Comparison of ENCODE assay signal across 24 mouse cellular contexts in the genomic region with DNA sequence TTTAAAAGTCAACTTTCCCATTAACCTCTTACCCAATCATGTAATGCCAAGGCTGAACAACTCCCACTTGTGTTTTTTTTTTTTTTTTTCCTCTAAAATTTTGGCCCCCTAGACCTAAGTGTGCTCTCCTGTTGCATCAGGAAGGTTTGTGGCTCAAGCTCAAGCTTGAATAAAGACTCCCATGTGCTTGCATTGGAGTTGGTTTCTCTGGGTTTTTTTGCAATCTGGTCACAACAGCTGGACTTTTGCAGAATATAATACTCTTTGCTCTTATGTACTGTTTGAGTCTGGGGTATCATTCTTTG. TPM values are rescaled to one million over a fixed set of nuclear protein-coding genes. Genes with fewer than 3 reads are reported as not detected.
DNase-seq lines count a peak whose midpoint lies in the region; ATAC-seq and TF ChIP-seq lines count a peak whose summit lies in the region.
"Had no signal": no experiment of that assay in that cellular context is flagged by ENCODE, and none has a peak within 500 bp of the region (broad histone marks: within the 10 kb centered on the region; RNA-seq: fewer than 3 reads in every experiment).

No protein-coding gene starts in this region.

- H3K27ac ChIP-seq in heart, postnatal 0 days (ENCODE audit: low read depth), result no peak overlapping the region
- no peak overlapping the region for H3K27ac ChIP-seq in liver, postnatal 0 days (ENCODE audit: low read depth)
- no peak overlapping the region for H3K27ac ChIP-seq in liver, embryonic 11.5 days (ENCODE audit: low read depth, low read length)
- peak overlapping the region; percentile 67; the same call in 1 of the 2 replicates for H3K27ac ChIP-seq in embryonic fibroblast, embryonic 13.5 days (ENCODE audit: insufficient read depth, low read length)
- H3K27ac ChIP-seq in thymus, adult 2 months (ENCODE audit: control insufficient read depth, insufficient read depth, low read length), result no peak overlapping the region
- H3K27ac ChIP-seq: embryonic facial prominence, embryonic 13.5 days; embryonic facial prominence, embryonic 15.5 days; forebrain, embryonic 13.5 days; forebrain, embryonic 15.5 days had no signal

- H3K9me3 ChIP-seq in heart, postnatal 0 days (replicated peaks; ENCODE audit: control insufficient read depth, low read length), result no peaks in the 10 kb centered on the region
- H3K9me3 ChIP-seq in liver, postnatal 0 days (ENCODE audit: low read length), result no peaks in the 10 kb centered on the region
- H3K9me3 ChIP-seq in liver, embryonic 11.5 days (ENCODE audit: control insufficient read depth, low read length), result no peaks in the 10 kb centered on the region
- H3K9me3 ChIP-seq: embryonic facial prominence, embryonic 13.5 days; embryonic facial prominence, embryonic 15.5 days; forebrain, embryonic 13.5 days; forebrain, embryonic 15.5 days; G1E had no signal

- H3K4me2 ChIP-seq in heart, postnatal 0 days (ENCODE audit: low read depth, low read length), result no peak overlapping the region
- H3K4me2 ChIP-seq in liver, postnatal 0 days (ENCODE audit: low read depth, low read length), result no peak overlapping the region
- no peak overlapping the region for H3K4me2 ChIP-seq in liver, embryonic 11.5 days
- H3K4me2 ChIP-seq: embryonic facial prominence, embryonic 13.5 days; embryonic facial prominence, embryonic 15.5 days; forebrain, embryonic 13.5 days; forebrain, embryonic 15.5 days had no signal

- no peak for TF ChIP-seq CTCF in heart, postnatal 0 days (IDR thresholded peaks at IDR 0.05; ENCODE audit: low read depth)
- TF ChIP-seq CTCF in liver, postnatal 0 days (IDR thresholded peaks at IDR 0.05; ENCODE audit: low read depth), result no peak
- TF ChIP-seq CTCF in embryonic fibroblast, embryonic 13.5 days (IDR thresholded peaks at IDR 0.05; ENCODE audit: borderline replicate concordance, insufficient read depth, low read length), result no peak
- TF ChIP-seq CTCF in thymus, adult 2 months (IDR thresholded peaks at IDR 0.05; ENCODE audit: borderline replicate concordance, control insufficient read depth, extremely low read depth, insufficient read depth, low read length, poor library complexity), result no peak

- H3K9ac ChIP-seq in heart, postnatal 0 days (replicated peaks; ENCODE audit: low read depth, low read length), result no peak overlapping the region
- H3K9ac ChIP-seq in liver, postnatal 0 days (replicated peaks), result no peak overlapping the region
- H3K9ac ChIP-seq in liver, embryonic 11.5 days (ENCODE audit: low read depth, low read length), result no peak overlapping the region
- H3K9ac ChIP-seq: embryonic facial prominence, embryonic 13.5 days; embryonic facial prominence, embryonic 15.5 days; forebrain, embryonic 13.5 days; forebrain, embryonic 15.5 days; forebrain, postnatal 0 days had no signal

- TF ChIP-seq POLR2A in embryonic fibroblast, embryonic 13.5 days (IDR thresholded peaks at IDR 0.05; ENCODE audit: low read depth, low read length), result no peak
- TF ChIP-seq POLR2A in thymus, adult 2 months (IDR thresholded peaks at IDR 0.05; ENCODE audit: control insufficient read depth, extremely low read depth, insufficient read depth, low read length, poor library complexity), result no peak

- TF ChIP-seq EP300 in heart, postnatal 0 days (IDR thresholded peaks at IDR 0.05; ENCODE audit: low read depth), result no peak
- peak; percentile 28; the same call in 1 of the 2 replicates for TF ChIP-seq EP300 in liver, postnatal 0 days (IDR thresholded peaks at IDR 0.05; ENCODE audit: low read depth)

- H3K27me3 ChIP-seq in heart, postnatal 0 days (ENCODE audit: control insufficient read depth, insufficient read depth, low read length), result no peaks in the 10 kb centered on the region
- no peaks in the 10 kb centered on the region for H3K27me3 ChIP-seq in liver, postnatal 0 days (ENCODE audit: insufficient read depth, low read length)
- H3K27me3 ChIP-seq in liver, embryonic 11.5 days (replicated peaks; ENCODE audit: control insufficient read depth, insufficient read depth, low read length), result no peaks in the 10 kb centered on the region
- H3K27me3 ChIP-seq in thymus, adult 2 months (ENCODE audit: control insufficient read depth, insufficient read depth, low read length), result no peaks in the 10 kb centered on the region
- H3K27me3 ChIP-seq: embryonic facial prominence, embryonic 13.5 days; embryonic facial prominence, embryonic 15.5 days; forebrain, embryonic 13.5 days; forebrain, embryonic 15.5 days; Patski had no signal

- no peak for DNase-seq in heart, postnatal 0 days (ENCODE audit: low spot score)
- no peak for DNase-seq in heart, postnatal 4 days
- DNase-seq in liver, postnatal 0 days, result no peak
- no peak for DNase-seq in liver, embryonic 11.5 days (ENCODE audit: low spot score)
- DNase-seq in thymus, adult 2 months, result no peak
- DNase-seq in adrenal gland, adult 2 months, result no peak
- DNase-seq: adrenal gland, postnatal 25 days; B cell, adult 2 months; cerebellum, adult 11 months; cerebellum, adult 18-20 months; cerebellum, adult 8-10 months; cerebellum, adult 9-11 months; cerebellum, postnatal 36 days; forebrain, postnatal 0 days had no signal

- no peaks in the 10 kb centered on the region for H3K4me1 ChIP-seq in heart, postnatal 0 days (ENCODE audit: control insufficient read depth, insufficient read depth)
- H3K4me1 ChIP-seq in liver, postnatal 0 days (ENCODE audit: insufficient read depth), result peaks cover 8% of the 10 kb centered on the region
- H3K4me1 ChIP-seq in liver, embryonic 11.5 days (replicated peaks; ENCODE audit: control insufficient read depth, insufficient read depth, low read length), result no peaks in the 10 kb centered on the region
- H3K4me1 ChIP-seq in embryonic fibroblast, embryonic 13.5 days (ENCODE audit: control insufficient read depth, insufficient read depth, low read length), result peaks cover 16% of the 10 kb centered on the region
- no peaks in the 10 kb centered on the region for H3K4me1 ChIP-seq in thymus, adult 2 months (replicated peaks; ENCODE audit: control insufficient read depth, insufficient read depth, low read length)
- H3K4me1 ChIP-seq: embryonic facial prominence, embryonic 13.5 days; forebrain, embryonic 13.5 days; forebrain, embryonic 15.5 days had no signal

- H3K36me3 ChIP-seq in heart, postnatal 0 days (replicated peaks; ENCODE audit: control insufficient read depth, insufficient read depth, low read length), result no peaks in the 10 kb centered on the region
- no peaks in the 10 kb centered on the region for H3K36me3 ChIP-seq in liver, postnatal 0 days (replicated peaks; ENCODE audit: insufficient read depth, low read length)
- no peaks in the 10 kb centered on the region for H3K36me3 ChIP-seq in liver, embryonic 11.5 days (ENCODE audit: control insufficient read depth, insufficient read depth, low read length)
- H3K36me3 ChIP-seq in thymus, adult 2 months (ENCODE audit: control insufficient read depth, insufficient read depth, low read length), result no peaks in the 10 kb centered on the region
- H3K36me3 ChIP-seq: embryonic facial prominence, embryonic 13.5 days; embryonic facial prominence, embryonic 15.5 days; forebrain, embryonic 15.5 days; G1E had no signal

- ATAC-seq in heart, postnatal 0 days (ENCODE audit: insufficient read depth, low read depth), result peak; percentile 17; the same call in 1 of the 2 replicates
- peak; percentile 41; the same call in 1 of the 2 replicates for ATAC-seq in liver, postnatal 0 days
- ATAC-seq in liver, embryonic 11.5 days (replicated peaks; ENCODE audit: low FRiP score), result no peak
- ATAC-seq: activated CD4-positive, CD25-positive, alpha-beta regulatory T cell, adult 4 months; forebrain, embryonic 13.5 days; forebrain, embryonic 15.5 days; forebrain, postnatal 0 days; Patski had no signal

- no peak overlapping the region for H3K4me3 ChIP-seq in heart, postnatal 0 days (ENCODE audit: low read depth, low read length)
- no peak overlapping the region for H3K4me3 ChIP-seq in liver, postnatal 0 days (ENCODE audit: low read depth, low read length)
- H3K4me3 ChIP-seq in liver, embryonic 11.5 days (ENCODE audit: low read depth, low read length), result no peak overlapping the region
- no peak overlapping the region for H3K4me3 ChIP-seq in embryonic fibroblast, embryonic 13.5 days (ENCODE audit: insufficient read depth, low read length)
- no peak overlapping the region for H3K4me3 ChIP-seq in thymus, adult 2 months (ENCODE audit: control insufficient read depth, insufficient read depth, low read length)
- H3K4me3 ChIP-seq: embryonic facial prominence, embryonic 13.5 days; embryonic facial prominence, embryonic 15.5 days; forebrain, embryonic 13.5 days; forebrain, embryonic 15.5 days had no signal

RNA-seq across cellular contexts. Expression of gene Ccl9, which starts 5.0 kb away (rescaled TPM):
- total RNA-seq in heart, postnatal 0 days (2014; rRNA removed; ENCODE audit: low replicate concordance), result 3.5 and 8.6 TPM in 2 replicates
- 2.2 and 3.6 TPM in 2 replicates for polyA plus RNA-seq in heart, postnatal 0 days (2015; fragmentation: Nextera tagmentation; extraction: Ambion mirVana)
- total RNA-seq in heart, postnatal 4 days (2021), result 1 to 10 TPM; 1.1 to 1.5 TPM
- polyA plus RNA-seq in liver, postnatal 0 days (2015; fragmentation: Nextera tagmentation; extraction: Ambion mirVana), result 92.6 and 107 TPM in 2 replicates
- polyA plus RNA-seq in liver, embryonic 11.5 days (2014; fragmentation: Nextera tagmentation; extraction: Ambion mirVana), result 5.5 and 8.7 TPM in 2 replicates
- 1.1 and 3.4 TPM in 2 replicates for polyA plus RNA-seq in embryonic fibroblast, embryonic 13.5 days (2011; ENCODE audit: insufficient read length, low read depth, missing spikeins)
- 3.4 and 4.5 TPM in 2 replicates for polyA plus RNA-seq in thymus, adult 2 months (2012; rRNA removed)
- total RNA-seq in adrenal gland, adult 2 months (2021), result 10 to 100 TPM in 1 of 2 experiments, 1 to 10 TPM in 1; 5.2 to 12.1 TPM
- 0.42 and 0.53 TPM in 2 replicates for polyA plus RNA-seq in adrenal gland, adult 2 months (2012; rRNA removed)

RNA-seq across cellular contexts. Expression of gene Ccl6, which starts 9.5 kb away (rescaled TPM):
- total RNA-seq in heart, postnatal 0 days (2014; rRNA removed; ENCODE audit: low replicate concordance), result 2.2 TPM in 1 of 2 replicates, not detected in the other
- 5.1 and 5.5 TPM in 2 replicates for polyA plus RNA-seq in heart, postnatal 0 days (2015; fragmentation: Nextera tagmentation; extraction: Ambion mirVana)
- total RNA-seq in heart, postnatal 4 days (2021), result 1 to 10 TPM; 1.7 to 2.1 TPM
- polyA plus RNA-seq in liver, postnatal 0 days (2015; fragmentation: Nextera tagmentation; extraction: Ambion mirVana), result 46.9 and 55.2 TPM in 2 replicates
- polyA plus RNA-seq in liver, embryonic 11.5 days (2014; fragmentation: Nextera tagmentation; extraction: Ambion mirVana), result 14.7 and 16.1 TPM in 2 replicates
- 0.91 TPM in 1 of 2 replicates, not detected in the other for polyA plus RNA-seq in embryonic fibroblast, embryonic 13.5 days (2011; ENCODE audit: insufficient read length, low read depth, missing spikeins)
- 4.9 and 10.4 TPM in 2 replicates for polyA plus RNA-seq in thymus, adult 2 months (2012; rRNA removed)
- total RNA-seq in adrenal gland, adult 2 months (2021), result 10 to 100 TPM; 13.1 to 33.7 TPM
- 3.4 and 3.7 TPM in 2 replicates for polyA plus RNA-seq in adrenal gland, adult 2 months (2012; rRNA removed)
- polyA plus RNA-seq: Patski had no signal

RNA-seq across cellular contexts. Expression of gene Ccl5, which starts 53.1 kb away (rescaled TPM):
- total RNA-seq in heart, postnatal 0 days (2014; rRNA removed; ENCODE audit: low replicate concordance), result not detected in 2 replicates
- 0.31 and 0.65 TPM in 2 replicates for polyA plus RNA-seq in heart, postnatal 0 days (2015; fragmentation: Nextera tagmentation; extraction: Ambion mirVana)
- total RNA-seq in heart, postnatal 4 days (2021), result not detected
- polyA plus RNA-seq in liver, postnatal 0 days (2015; fragmentation: Nextera tagmentation; extraction: Ambion mirVana), result 8.6 and 12.7 TPM in 2 replicates
- polyA plus RNA-seq in liver, embryonic 11.5 days (2014; fragmentation: Nextera tagmentation; extraction: Ambion mirVana), result not detected in 2 replicates
- 2.8 and 4.1 TPM in 2 replicates for polyA plus RNA-seq in embryonic fibroblast, embryonic 13.5 days (2011; ENCODE audit: insufficient read length, low read depth, missing spikeins)
- polyA plus RNA-seq in thymus, adult 2 months (2012; rRNA removed), result 526 and 777 TPM in 2 replicates
- 1 to 10 TPM; 1.8 to 2.0 TPM for total RNA-seq in adrenal gland, adult 2 months (2021)
- polyA plus RNA-seq in adrenal gland, adult 2 months (2012; rRNA removed), result 20.3 and 21.6 TPM in 2 replicates
- total RNA-seq: forebrain, postnatal 0 days had no signal
- polyA plus RNA-seq: embryonic facial prominence, embryonic 11.5 days; embryonic facial prominence, embryonic 13.5 days; forebrain, embryonic 11.5 days; forebrain, embryonic 13.5 days; forebrain, embryonic 15.5 days; G1E had no signal

Comparison
In these comparisons a context has a peak if more than half of its experiments do, and no peak if none do; other contexts are left out.
1. RNA of gene Ccl5, which starts 53.1 kb away (polyA plus RNA-seq): 526 to 777 TPM in thymus, adult 2 months; 20.3 to 21.6 TPM in adrenal gland, adult 2 months, 8.6 to 12.7 TPM in liver, postnatal 0 days, 2.8 to 4.1 TPM in embryonic fibroblast, embryonic 13.5 days, 0.31 to 0.65 TPM in heart, postnatal 0 days and not detected in liver, embryonic 11.5 days; every median in the first group is over 10 times any median in the second.